Mouse (Mus musculus) MEL (cell line): ENCODE data around the gene Bet1l.

Experiments
- CTCF ChIP-seq, 3 experiments: IDR thresholded peaks in 2 of 3; conservative IDR thresholded peaks in 1 of 3; 2 replicates each; pipeline ENCODE4 v1.5.1; 2011 to 2012; ENCODE audit warnings: low read length in 3 of 3, low read depth in 2 of 3, mild to moderate bottlenecking in 2 of 3, improper control_type of control experiment in 1 of 3, inconsistent platforms in 1 of 3, mixed read lengths in 1 of 3, moderate library complexity in 1 of 3; ENCODE audit not compliant: control insufficient read depth in 1 of 3, insufficient read depth in 1 of 3, poor library complexity in 1 of 3, severe bottlenecking in 1 of 3
- ELF1 ChIP-seq: IDR thresholded peaks from 2 replicates; pipeline ENCODE4 v1.6.1; 2014; ENCODE audit warnings: low read depth, mild to moderate bottlenecking, inconsistent platforms, low read length, improper control_type of control experiment, moderate library complexity
- GABPA ChIP-seq: IDR thresholded peaks from 2 replicates; pipeline ENCODE4 v1.6.1; 2012; ENCODE audit warnings: low read depth, mild to moderate bottlenecking, inconsistent platforms, low read length, improper control_type of control experiment, moderate library complexity
- GATA1 ChIP-seq: IDR thresholded peaks from 2 replicates; pipeline ENCODE4 v1.6.1; 2011; ENCODE audit warnings: low read depth, low read length, improper control_type of control experiment
- KAT2A ChIP-seq: conservative IDR thresholded peaks from 2 replicates; pipeline ENCODE4 v1.6.1; 2012; ENCODE audit warnings: low read depth, low read length, improper control_type of control experiment, inconsistent platforms
- MAFK ChIP-seq: IDR thresholded peaks from 2 replicates; pipeline ENCODE4 v1.6.1; 2011; ENCODE audit warnings: low read depth, mild to moderate bottlenecking, low read length, improper control_type of control experiment, borderline replicate concordance
- MAX ChIP-seq: IDR thresholded peaks from 2 replicates; pipeline ENCODE4 v1.6.1; 2011; ENCODE audit warnings: low read length, improper control_type of control experiment
- MAZ ChIP-seq: IDR thresholded peaks from 2 replicates; pipeline ENCODE4 v1.6.1; 2012; ENCODE audit warnings: low read depth, mild to moderate bottlenecking, inconsistent platforms, low read length, improper control_type of control experiment
- MEF2A ChIP-seq: IDR thresholded peaks from 2 replicates; pipeline ENCODE4 v1.6.1; 2014; ENCODE audit warnings: low read depth, mild to moderate bottlenecking, inconsistent platforms, low read length, improper control_type of control experiment; ENCODE audit not compliant: poor library complexity, insufficient replicate concordance, severe bottlenecking; ENCODE audit errors: extremely low read depth
- POLR2A ChIP-seq, 2 experiments: IDR thresholded peaks; 2 replicates each; pipeline ENCODE4 v1.6.1; 2011 to 2012; ENCODE audit warnings: low read length in 2 of 2, mild to moderate bottlenecking in 2 of 2, control low read depth in 1 of 2, improper control_type of control experiment in 1 of 2, low read depth in 1 of 2, moderate library complexity in 1 of 2; ENCODE audit not compliant: control insufficient read depth in 1 of 2, insufficient read depth in 1 of 2, poor library complexity in 1 of 2
- POLR2AphosphoS2 ChIP-seq: IDR thresholded peaks from 2 replicates; pipeline ENCODE4 v1.6.1; 2011; ENCODE audit warnings: low read length, improper control_type of control experiment
- TAL1 ChIP-seq: IDR thresholded peaks from 2 replicates; pipeline ENCODE4 v1.6.1; 2012; ENCODE audit warnings: mild to moderate bottlenecking, inconsistent platforms, low read length, moderate library complexity, mixed read lengths
- ZNF384 ChIP-seq: IDR thresholded peaks from 2 replicates; pipeline ENCODE4 v1.6.1; 2012; ENCODE audit warnings: low read depth, mild to moderate bottlenecking, inconsistent platforms, low read length, improper control_type of control experiment

GRCm38 (mm10) chr7:140899121-140899520 is 41.7 kb upstream of the Bet1l start:
- no peak for TF ChIP-seq MAFK
- no peak for TF ChIP-seq KAT2A
- TF ChIP-seq MEF2A = no peak
- no peak for TF ChIP-seq GATA1
- no peak for TF ChIP-seq POLR2AphosphoS2
- no peak for TF ChIP-seq CTCF (IDR thresholded peaks at IDR 0.05 in 2 of 3, conservative IDR thresholded peaks at IDR 0.05 in 1 of 3; ENCODE audit: control insufficient read depth in 1 of 3, insufficient read depth in 1 of 3, low read depth in 2 of 3, low read length in 3 of 3, poor library complexity in 1 of 3, severe bottlenecking in 1 of 3)
- no peak for TF ChIP-seq ZNF384
- TF ChIP-seq GABPA = no peak
- no peak for TF ChIP-seq POLR2A (IDR thresholded peaks at IDR 0.05; ENCODE audit: control insufficient read depth in 1 of 2, insufficient read depth in 1 of 2, low read depth in 1 of 2, low read length in 2 of 2, poor library complexity in 1 of 2)
- no peak for TF ChIP-seq TAL1
- TF ChIP-seq MAX = no peak
- no peak for TF ChIP-seq ELF1
- TF ChIP-seq MAZ = no peak
